Mouse (Mus musculus): ENCODE results near the gene Tango6.

DNA sequence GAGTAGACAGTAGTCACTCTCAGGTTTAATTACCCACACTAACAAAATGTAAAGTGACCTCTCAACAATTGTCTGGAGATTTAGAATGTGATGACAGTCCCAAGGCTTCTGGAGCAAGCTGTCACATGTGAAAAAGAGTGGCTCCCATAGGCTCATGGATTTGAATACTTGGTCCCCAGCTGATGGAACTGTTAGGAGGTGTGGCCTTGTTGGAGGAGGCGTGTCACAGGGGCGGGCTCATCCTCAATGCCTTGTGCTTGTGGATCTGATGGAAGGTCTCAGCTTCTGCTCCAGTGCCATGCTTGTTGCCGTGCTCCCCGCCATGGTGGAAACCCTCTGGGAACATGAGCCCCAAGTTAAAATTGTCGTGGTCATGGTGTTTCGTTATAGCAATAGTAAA is 146.1 kb downstream of the Tango6 start:
- TF ChIP-seq ZC3H11A (IDR thresholded peaks at IDR 0.05; ENCODE audit: borderline replicate concordance, low read depth, low read length) (no peak), ZNF384 (IDR thresholded peaks at IDR 0.05; ENCODE audit: low read depth, low read length) (no peak), MAFK (IDR thresholded peaks at IDR 0.05; ENCODE audit: insufficient read depth, low read depth, low read length) (no peak), HCFC1 (IDR thresholded peaks at IDR 0.05; ENCODE audit: borderline replicate concordance, insufficient read depth, low read length) (no peak), CHD2 (IDR thresholded peaks at IDR 0.05; ENCODE audit: low read depth, low read length) (no peak)

All from ES-E14 (cell line).